Mouse (Mus musculus) lung, postnatal 10 days (tissue): ENCODE measurements around the gene Grasp.
A peak's percentile ranks its signal among the peaks of the same experiment; 100 is the strongest.

Experiments
- DNase-seq: peaks from one replicate; pipeline ENCODE4 v3.0.0; 2021

Gene Grasp

DNA sequence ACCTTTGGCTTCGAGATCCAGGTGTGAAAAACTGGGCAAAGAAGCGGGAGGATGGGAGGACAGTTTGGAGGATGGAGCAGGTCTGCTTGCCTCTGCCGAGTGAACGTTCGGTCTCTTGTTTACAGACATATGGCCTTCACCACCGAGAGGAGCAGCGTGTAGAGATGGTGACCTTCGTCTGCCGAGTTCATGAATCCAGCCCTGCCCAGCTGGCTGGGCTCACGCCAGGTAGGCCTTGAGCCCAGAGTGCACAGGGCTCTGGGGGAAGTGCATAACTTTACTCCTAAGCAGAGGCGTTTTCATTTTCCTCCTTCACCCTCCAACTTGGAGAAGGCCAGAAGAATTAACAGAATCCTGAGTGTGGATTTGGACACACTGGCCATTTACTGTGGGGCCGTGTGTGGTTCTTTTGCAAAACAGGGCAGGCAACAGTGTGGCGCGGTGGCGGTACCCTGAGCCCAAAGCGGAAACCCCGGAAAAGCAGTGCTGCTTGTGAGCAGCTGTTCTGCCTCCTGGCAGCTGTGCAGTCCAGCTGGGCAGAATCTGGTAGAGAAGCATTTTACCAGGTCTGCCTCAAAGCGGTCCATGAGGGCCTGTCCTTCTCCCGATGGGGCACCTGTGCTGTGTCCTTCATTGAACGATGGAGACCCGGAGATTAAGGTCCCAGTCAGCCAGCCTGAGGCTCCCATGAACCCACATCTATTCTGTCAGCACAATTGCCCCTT, 5.0 kb downstream of the Grasp start:
- no peak for DNase-seq

DNA sequence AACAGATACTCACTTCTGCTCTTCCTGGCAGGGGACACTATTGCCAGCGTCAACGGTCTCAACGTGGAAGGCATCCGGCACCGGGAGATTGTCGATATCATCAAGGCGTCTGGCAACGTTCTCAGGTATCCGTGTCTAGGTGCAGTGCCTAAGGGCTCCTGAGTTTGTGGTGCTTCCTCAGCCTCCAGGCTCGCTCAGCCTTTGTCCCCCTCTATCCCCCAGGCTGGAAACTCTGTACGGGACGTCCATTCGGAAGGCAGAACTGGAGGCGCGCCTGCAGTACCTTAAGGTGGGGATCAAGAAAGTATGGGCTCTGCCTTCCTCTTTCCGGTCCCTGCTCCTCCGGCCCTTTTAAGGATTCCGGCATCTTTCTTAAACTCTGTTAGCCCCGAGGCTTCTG, 6.5 kb downstream of the Grasp start:
- no peak for DNase-seq

DNA sequence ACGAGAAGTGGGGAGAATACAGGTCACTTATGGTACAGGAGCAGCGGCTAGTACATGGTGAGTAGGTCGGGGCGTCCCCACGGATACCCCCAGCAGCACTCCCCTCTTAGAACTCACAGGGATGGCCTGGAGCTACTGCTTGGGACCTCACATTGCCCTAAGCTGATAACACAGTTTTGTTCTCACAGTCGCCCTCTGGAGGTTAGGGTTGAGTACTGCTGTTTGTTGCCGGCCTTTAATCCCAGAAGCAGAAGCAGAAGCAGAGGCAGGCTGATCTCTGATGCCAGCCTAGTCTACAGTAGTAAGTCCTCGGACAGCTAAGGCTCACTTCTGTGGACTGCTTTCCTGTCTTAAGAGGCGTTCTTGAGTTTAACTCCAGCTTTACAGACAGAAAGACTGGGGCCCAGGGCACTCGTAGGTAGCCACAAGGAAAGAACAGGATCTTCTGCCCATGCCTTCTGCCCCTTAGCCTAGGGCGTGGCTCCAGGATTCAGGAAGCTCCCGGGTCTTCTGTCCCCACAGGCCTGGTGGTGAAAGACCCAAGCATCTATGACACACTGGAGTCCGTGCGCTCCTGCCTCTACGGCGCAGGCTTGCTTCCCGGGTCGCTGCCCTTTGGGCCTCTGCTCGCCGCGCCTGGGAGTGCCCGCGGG, 7.1 kb downstream of the Grasp start:
- DNase-seq = peak; percentile 68

DNA sequence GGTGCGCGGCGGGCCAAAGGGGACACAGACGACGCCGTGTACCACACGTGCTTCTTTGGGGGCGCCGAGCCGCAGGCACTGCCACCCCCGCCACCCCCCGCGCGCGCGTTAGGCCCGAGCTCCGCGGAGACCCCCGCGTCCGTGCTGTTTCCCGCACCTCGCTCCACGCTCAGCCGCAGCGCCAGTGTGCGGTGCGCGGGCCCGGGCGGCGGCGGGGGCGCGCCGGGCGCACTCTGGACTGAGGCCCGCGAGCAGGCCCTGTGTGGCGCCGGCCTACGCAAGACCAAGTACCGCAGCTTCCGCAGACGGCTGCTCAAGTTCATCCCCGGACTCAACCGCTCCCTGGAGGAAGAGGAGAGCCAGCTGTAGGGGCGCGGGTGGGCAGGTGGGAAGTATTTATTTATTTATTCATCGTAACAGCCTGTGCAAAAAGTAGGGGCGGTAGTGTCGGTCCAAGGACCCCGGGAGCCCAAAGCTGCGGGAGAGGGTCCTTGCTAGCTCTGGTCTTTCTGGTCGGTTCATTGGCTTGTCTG, 7.7 kb downstream of the Grasp start:
- DNase-seq = no peak

DNA sequence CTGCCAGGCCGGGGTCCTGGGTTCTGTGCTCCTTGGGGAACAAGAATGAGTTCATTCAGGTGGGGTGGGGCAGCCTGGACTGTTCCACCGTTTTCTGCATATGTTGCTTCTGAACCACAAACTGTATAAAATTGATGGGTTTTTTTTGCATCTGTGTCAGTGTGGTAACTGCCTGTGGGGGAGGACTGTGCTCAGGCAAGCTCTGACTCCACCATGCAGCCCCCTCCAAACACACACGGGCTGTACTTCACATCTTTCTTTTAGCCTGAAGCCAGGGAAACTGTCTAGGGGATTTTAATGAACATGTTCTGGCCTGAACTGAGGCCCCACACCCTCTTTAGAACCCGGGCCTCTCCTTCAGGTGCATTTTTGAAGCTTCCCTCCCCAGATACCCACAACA, 8.6 kb downstream of the Grasp start:
- DNase-seq = no peak

DNA sequence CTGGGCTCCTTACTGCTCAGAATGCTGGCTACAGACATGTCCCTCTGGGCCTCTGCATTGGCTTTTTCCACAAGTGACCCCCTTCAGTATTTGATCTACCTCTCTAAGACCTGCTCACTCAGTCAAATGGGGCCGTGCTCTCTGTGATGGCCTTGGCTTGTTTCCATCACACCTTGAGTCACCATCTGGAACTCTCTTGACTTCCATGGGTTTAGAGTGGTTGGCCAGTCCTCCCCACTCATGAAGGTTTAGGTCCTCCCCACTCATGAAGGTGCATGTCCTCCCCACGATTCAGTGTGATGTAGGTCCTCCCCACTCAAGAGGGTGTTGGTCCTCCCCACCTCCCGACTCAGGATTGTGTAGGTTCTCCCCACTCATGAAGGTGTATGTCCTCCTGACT, 9.2 kb downstream of the Grasp start:
- DNase-seq = peak; percentile 59

DNA sequence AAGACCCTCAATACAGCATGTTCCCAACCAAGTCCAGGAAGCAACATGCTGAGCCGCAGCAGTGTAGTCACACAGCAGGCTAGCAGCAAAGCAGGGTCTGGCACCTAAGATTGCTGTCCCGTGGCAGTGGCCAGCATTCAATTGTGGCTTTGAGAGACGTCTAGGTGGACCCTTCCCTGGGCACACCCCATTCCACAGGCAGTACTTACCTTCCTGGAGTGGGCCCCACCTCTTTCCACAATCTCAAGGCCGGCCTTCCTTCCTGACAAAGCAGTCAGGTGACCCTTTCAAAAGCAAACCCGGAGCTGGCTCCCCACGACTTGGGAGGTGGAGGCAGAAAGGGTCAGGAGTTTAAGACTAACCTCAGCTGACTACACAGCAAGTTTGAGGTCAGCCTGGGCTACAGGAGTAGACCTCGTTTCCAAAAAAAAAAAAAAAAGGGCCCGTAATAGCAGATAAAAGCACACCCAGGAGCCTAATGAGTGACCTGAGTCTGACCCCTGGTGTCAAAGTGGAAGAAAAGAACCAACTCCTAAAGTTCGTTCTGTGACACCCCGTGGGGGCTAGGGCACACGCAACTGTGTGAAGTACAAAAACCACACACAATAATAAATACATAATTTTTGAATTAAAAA, 9.8 kb downstream of the Grasp start:
- DNase-seq = peak; percentile 81

DNA sequence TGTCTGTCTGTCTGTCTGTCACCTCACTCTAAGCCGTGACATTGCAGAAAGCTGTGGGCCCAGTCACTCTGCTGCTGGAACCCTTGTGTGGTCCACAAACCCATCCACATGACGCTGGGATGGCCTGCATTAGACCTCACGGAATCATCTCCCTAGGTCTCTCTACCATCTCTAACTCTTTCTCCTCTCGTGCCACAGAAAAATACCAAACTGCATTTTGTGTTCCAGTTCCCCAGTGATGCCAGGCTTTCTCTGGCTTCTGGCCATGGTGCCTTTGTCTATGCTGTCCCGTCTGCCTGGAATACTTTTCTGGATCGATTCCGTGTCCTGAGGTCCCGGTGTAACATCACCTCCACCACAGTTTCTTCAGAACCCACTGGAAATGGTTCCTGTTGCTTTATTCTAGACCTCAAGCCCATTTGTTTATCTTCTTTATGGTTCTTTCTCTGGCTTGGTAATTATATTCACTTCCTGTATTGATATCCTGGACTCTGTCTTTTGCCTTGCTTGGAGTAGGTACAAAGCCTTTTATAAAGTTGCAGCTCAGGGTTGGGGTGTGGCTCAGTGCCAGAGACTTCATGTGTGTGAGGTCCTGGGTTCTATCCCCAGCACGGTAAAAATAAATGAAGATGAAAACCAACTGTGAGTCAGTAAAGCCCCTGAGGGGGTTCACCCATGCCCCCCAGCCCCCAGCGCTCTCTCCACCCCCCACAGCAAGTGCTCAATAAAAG, 10.8 kb downstream of the Grasp start:
- no peak for DNase-seq

DNA sequence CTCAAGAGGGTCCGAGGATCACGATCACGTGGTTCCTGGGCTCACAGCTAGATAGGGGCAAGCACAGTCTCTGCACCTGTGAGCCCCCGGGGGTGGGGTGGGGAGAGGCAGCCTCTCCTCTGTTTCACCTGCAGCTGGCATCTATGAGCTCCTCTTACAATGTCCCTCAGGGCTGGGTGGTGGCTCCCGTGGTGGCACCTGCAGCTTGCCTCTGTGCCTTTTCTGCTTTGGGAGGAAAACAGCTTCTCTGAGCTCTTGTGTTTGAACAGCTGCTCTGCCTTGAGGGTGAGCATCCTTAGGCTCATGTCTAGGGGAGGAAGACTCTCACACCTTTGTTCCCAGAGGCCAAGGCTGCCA, 11.3 kb downstream of the Grasp start:
- no peak for DNase-seq

DNA sequence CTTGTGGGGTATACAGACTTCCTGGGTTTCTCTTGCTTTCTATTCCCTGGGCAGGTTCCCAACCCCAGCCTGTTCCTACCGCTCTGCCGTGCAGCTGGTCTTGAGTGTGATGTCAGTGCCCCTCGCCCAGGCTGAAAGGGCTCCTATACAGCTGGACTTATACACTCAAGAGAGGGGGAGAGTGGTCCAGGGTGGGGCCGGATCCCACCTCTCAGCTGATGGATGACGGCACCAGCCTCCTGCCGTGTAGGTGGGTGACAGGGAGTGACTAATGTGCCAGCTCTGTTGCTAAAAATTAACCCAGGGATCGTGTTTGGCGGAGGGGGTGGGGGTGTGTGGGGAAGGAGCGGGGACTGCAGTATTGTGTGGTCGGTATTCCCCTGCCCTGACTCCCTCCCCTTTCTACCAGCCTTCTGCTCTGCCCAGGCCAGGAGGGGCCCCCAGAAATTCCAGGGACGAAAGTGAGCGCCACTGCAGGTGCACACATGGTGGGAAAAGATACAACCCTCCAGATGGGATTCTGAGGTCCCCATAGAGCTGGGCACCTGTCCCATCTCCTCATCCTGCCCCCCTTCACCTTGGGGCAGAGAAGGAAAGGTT, 11.8 kb downstream of the Grasp start:
- no peak for DNase-seq

DNA sequence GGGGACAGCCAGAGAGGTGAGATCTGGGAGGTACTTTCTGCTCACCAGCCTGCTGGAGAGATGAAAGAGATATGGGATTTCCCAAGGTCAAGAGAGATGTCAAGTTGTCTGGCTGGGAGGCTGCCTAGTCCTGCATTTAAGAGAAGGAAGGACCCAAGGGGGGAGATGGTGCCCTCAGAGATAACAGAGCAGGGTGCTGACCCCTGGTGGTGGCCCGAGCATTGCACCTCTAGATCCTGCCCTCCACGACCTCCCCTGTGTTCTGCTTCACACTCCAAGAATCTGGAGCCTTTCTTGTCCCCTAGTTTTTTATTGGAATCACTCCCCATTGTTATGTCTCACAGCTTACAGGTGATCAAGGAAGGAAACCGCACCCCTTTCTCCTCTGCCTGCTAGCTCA, 12.9 kb downstream of the Grasp start:
- peak; percentile 86 for DNase-seq

DNA sequence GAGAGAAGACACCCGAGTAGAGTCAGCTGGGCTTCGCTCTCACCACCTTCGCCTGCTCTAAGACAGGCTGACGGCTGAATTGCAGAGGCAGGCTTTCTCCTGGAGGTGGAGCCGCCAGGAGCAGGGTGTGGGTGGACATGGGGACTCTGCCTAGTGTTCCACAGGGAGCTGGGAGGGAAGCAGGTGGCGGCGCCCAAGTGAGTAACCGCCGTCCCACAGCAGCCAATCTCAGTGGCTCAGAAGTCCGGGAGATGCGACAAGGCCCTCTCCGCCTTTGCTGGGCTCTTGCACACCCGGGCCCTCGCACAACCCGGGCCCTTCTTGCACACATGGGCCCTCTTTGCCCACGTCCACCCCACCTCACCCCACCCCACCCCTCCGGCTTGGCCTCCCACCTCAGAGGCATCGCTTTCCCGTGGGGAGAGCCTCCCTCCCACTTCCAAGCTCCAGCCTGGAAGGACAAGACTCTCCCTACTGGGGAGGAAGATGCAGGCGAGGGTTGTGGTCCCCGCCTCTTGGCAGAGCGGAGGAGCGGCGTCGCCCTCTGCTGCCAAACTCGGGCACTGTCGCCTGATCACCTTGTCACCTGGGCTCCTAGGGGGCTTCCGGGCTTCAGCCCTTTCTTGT, 15.0 kb downstream of the Grasp start:
- DNase-seq = peak; percentile 76

DNA sequence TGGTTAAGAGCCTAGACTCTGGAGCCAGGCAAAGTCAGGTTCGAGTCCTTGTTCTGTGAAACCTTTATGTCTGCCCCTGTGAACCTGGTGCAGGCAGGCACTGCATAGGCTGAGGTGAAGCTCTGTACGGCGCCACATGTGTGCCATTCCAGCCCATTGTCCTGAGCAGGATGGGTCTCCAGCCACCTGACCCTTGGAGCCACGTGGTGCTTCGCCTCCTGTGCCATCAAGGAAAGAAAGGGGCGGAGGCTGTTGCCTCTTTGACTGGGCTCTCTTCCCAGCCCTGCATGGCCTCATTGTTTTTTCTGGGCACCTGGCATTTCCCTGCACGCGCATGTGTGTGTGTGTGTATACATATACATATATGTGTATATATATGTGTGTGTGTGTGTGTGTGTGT, 15.8 kb downstream of the Grasp start:
- no peak for DNase-seq

DNA sequence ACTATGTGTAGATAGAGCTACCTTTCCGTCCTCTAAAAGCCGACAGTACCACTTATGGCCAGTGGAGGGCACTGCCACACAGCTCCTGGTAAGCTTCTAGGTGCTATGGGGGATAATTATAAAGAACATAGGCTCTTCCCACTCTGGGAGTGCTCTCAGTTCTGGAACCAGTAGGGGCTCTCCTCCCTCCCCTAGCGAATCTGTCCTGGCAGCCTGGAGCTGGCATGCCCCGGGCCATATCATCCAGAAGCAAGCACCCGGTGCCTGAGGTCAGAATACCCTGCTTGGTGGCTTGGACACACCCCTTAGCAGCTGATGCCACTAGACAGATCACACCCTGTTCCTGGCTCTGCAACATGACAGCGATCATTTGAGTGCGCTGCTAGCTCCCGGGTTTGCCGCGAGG, 16.8 kb downstream of the Grasp start:
- DNase-seq = peak; percentile 91

DNA sequence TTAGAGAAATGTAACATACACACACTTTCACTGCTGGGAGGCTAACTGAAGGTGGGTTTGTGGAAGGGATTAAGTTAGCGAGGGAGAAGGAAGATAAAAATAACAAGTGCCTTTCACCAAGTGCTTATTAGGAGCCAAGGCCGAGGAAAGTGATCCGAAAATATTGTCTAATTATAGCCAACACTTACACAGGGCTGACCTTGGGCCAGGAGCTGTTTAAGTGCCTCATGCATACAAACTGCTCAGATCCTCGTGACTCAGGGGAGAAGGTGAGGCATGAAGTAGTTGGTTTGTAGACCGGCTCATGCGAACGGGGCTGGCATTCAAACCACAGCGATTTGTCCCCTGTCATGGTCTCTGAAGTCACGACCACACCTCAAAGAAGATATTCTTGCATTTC, 17.2 kb downstream of the Grasp start:
- DNase-seq = no peak

DNA sequence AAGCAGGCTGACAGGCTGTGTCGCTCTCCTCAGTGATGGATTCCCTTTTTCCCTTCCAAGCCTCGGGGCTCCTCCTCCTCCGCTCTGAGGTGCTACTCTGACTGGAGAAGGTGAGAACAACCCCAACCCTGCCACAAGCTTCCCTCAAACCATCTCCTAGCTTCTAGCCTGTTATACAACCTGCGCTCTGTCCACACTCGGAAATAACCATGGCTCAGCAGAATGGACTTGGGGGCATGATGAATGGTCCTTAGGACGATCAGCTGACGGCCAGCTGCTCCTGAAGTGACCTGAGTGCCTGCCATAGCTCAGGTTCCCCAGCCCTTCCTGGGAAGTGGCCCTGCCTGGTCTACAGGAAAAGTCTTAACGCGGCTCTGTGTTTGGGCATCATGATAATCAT, 17.9 kb downstream of the Grasp start:
- no peak for DNase-seq

DNA sequence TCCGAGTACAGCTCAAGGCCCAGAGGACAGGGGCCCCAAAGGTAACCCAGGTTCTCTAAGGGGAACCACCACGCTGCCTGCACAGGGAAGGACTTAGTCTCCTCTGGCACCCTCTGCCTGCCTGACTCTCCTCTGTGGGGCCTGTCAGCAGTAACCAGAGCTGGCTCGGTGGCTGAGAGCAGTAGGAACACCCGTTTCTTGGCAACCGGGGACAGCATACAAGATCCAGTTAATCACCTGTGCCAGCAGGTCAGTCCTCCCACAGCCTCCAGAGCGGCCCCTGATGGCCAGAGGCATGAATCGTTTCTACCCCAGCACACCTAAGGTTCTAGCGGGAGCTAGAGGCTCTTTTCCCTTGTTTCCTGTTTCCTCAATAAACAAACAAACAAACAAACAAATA, 18.7 kb downstream of the Grasp start:
- peak; percentile 73 for DNase-seq

DNA sequence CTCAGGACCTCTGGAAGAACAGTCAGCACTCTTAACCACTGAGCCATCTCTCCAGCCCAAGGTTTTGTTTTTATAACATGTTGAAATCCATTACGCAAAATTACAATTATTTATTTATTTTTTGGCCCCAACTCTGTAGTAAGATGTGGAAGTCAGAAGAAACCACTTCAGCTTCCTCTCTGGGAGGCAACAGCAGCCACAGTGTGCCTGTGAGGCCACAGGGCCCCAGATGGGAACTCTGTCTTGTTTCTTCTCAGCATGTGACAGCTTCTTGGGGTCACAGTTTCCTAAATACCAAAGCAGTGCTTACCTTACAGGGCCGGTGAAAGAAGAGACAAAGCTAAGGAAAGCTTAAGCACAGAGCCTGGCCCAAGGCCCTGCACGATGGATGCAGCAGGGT, 20.0 kb downstream of the Grasp start:
- DNase-seq = no peak

DNA sequence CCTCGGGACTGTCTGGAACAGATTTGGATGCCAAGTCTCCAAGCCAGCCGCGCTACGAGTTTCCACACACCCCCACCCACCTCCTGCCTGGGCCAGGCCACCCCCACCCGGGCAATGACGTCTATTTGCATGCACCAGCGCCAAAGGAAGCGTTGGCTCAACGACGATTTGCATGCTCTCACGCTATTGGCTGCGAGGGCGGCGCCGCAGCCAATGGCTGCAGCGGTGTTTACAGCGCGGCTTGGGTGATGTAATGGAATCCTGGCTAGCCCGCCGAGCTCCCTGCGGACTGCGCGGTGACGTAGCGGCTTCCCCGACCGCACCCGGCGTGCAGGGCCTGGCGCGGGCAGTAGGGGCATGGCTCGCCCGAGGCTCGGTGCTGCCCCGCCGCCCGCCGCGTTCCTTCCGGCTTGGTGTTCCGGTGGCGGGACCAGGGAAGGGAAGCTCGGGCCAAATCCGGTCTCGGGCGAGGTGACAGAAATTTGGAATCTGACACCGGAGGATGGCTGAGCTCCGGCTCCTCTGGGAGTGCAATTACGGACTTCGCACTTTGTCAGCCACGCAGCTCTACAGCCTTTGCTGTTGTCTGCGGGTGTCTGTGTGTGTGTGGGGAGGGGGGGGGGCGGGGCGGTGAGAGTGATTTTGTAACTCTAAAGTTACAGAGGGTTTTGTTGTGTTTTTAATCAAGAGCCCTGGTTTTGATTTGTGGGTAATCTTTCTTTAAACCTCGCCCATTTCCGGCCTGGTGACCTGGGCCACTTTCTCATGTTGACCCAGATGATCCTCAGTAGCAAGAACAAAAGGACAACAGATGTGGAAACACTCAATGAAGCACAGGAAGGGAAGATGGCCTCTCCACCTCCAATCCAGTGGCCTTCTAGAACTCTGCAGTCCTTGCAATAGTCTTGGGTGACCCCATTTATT, 22.5 kb downstream of the Grasp start:
- DNase-seq = peak; percentile 98

DNA sequence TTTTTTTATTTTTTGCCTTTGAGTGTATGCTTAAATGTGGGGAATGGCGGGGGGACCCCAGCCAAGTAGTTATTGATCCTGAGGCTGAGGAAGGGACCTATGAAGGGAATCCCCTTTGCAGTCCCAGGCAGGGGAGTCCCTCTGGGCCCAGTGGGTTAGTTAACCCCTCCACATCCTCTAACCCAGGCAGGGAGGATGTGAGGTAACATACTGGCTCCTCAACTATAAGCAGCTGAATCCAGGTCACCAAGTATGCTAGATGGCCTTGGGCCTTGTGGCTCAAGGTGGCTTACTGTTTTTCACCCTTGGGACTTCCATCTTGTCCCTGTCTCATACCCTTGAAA, 23.1 kb downstream of the Grasp start:
- DNase-seq = no peak

DNA sequence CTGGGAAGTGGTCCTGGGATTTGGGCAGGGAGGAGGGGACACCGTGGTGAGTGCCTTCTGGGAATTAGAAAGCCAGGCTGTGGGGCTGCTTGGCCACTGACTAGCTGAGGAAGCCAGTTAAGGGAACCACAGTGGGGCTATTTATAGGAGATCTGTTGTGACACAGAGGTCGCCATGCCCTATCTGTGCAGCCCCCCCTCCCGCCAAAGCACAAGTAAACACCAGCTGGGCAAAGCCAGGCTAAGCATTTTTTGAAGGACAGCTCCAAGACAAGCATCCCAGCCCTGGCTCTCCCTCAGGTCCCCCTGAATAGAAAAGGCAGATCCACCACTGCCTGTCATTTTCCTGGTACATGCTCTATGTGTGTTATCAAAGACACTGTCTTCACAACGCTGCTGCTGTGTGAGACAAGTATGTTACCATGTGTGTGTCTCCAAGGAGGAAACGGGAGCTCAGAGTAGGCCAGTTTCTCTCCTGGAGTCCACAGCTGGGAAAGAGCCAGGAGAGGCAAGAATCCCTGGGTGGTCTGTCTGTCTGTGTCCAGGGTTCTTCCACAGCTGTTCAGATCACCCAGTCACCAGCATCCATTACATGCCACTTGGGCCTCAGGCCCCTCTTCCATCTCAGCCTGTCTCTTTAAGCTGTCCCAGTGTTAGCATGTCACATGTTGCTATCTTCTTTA, 24.2 kb downstream of the Grasp start:
- DNase-seq = peak; percentile 49
